Mouse (Mus musculus) olfactory bulb, adult 2 months (tissue): ENCODE results near the gene Slc8a3. TPM values are rescaled to one million over a fixed set of nuclear protein-coding genes. Genes with fewer than 3 reads are reported as not detected.

ENCODE experiments used
- H3K27ac ChIP-seq: fragments of 200-500 bp; 2 replicates; pipeline ENCODE4 v1.5.1; 2012; ENCODE audit warnings: low read depth, low read length; ENCODE audit not compliant: insufficient read depth
- H3K4me1 ChIP-seq: fragments of 200-500 bp; 2 replicates; pipeline ENCODE4 v1.6.1; 2012; ENCODE audit warnings: low read length; ENCODE audit not compliant: control insufficient read depth, insufficient read depth
- H3K4me3 ChIP-seq: fragments of 200-500 bp; 2 replicates; pipeline ENCODE4 v1.5.1; 2012; ENCODE audit warnings: mild to moderate bottlenecking, low read depth, low read length, moderate library complexity; ENCODE audit not compliant: insufficient read depth
- CTCF ChIP-seq: fragments of 200-500 bp; IDR thresholded peaks from 2 replicates; pipeline ENCODE4 v1.5.1; 2012; ENCODE audit warnings: low read depth, mild to moderate bottlenecking, low read length, moderate library complexity; ENCODE audit not compliant: insufficient read depth
- POLR2A ChIP-seq: fragments of 200-500 bp; IDR thresholded peaks from 2 replicates; pipeline ENCODE4 v1.6.1; 2012; ENCODE audit warnings: mild to moderate bottlenecking, low read depth, low read length, moderate library complexity; ENCODE audit not compliant: insufficient read depth
- WGBS: fragments of 180-500 bp; shearing (Covaris S2); methylation state at CpG from one replicate; pipeline ENCODE4 v1.1.7; 2018; 5-methylcytosine and 5-hydroxymethylcytosine counted together
- polyA plus RNA-seq: library from polyadenylated mRNA; stranded (reverse); fragments of >200 nt; gene quantifications from 2 replicates; pipeline ENCODE4 v1.2.4, GENCODE M21; 2012; ENCODE audit warnings: low replicate concordance; ENCODE audit not compliant: missing spikeins, insufficient read depth, insufficient read length

Slc8a3 gene
- polyA plus RNA-seq, 1 experiment, result not detected

DNA sequence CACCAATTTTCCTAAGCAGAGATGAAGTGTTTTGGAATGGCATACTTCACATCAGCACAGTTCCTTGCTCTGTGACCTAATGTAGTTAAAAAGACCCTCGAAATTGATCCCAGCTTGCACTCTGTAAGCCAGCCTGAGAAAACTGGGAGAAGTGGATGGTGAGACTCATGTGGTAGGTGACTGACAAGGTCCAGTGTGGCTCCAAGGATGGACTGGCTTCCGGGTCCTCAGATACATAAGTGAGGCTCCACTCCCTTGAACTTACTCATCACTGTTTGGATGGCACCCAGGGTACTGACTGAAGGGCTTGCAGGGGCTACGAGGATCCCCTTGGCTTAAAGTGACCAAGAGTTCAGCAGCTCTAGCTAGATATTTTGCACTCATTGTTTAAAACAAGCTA lies 169.4 kb downstream of the Slc8a3 start:
- Histone ChIP-seq H3K4me3 (no peak overlapping the region), H3K27ac (no peak overlapping the region), H3K4me1 (peaks cover 13% of the 10 kb centered on the region)
- TF ChIP-seq CTCF (no peak), POLR2A (no peak)
- 91% methylated on average over 3 of the region's 3 CpGs for WGBS

DNA sequence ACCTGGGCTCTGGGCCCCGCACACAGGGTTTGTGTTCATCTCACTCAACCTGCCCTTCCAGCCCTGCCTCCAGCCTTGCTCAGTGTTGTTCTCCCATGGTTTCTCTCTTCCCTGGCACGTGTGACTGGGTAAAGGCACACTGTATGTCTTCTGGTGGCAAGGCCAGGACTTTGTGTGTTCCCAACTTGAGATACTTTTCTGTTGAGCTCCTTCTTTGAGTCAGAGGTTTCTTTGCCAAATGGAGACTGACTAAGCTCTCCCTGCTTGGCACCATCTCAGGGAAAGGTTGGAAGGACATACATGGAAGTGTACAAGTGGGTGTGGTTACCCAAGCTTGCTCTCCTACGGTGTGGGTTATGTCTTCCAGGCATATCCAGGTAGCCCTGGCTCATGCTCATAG lies 169.8 kb downstream of the Slc8a3 start:
- Histone ChIP-seq H3K4me1 (peaks cover 18% of the 10 kb centered on the region), H3K4me3 (no peak overlapping the region), H3K27ac (no peak overlapping the region)
- TF ChIP-seq CTCF (no peak), POLR2A (no peak)
- 74% methylated on average over 3 of the region's 3 CpGs for WGBS

DNA sequence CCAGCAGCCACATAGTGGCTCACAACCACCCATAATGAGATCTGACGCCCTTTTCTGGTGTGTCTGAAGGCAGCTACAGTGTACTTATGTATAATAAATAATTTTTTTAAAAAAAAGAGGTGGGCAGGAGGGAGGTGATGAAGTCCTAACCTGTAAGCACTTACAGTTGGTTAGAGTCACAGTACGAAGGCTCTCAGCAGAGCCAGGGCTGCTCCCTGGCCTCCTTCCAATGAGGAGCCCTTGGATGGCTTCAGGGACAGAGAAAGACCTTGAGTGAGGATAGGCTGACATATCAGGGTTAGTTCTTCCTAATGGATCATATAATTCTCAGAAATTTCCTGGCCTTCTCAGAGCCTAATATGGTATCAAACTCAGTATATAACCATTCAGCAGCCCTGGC lies 171.7 kb downstream of the Slc8a3 start:
- H3K27ac ChIP-seq, result no peak overlapping the region
- WGBS, result 92% methylated on average over 2 of the region's 2 CpGs
- H3K4me1 ChIP-seq, result peaks cover 11% of the 10 kb centered on the region
- TF ChIP-seq POLR2A (no peak), CTCF (no peak)
- H3K4me3 ChIP-seq, result no peak overlapping the region

DNA sequence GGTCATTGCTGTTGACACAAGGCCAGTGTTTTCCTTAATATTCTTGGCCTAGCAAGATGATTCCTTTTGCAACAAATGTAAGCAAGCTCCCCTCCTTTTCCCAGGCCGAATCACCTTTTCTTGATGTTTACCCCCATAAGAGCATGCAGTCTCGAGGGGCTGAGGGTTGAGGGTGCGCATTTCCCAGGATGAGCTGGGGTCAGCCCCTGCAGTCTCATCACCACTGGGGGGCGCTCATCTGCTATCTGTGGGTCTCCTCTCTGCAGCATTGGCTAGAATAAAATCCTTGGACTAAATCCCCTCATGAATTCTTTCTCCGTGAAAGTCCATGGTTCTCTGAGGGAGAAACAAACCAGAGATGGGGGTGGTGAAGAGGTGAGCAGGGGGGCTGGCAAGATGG lies 172.1 kb downstream of the Slc8a3 start:
- peaks cover 8% of the 10 kb centered on the region for H3K4me1 ChIP-seq
- WGBS, result 66% methylated on average over 5 of the region's 5 CpGs
- no peak overlapping the region for H3K27ac ChIP-seq
- TF ChIP-seq POLR2A (no peak), CTCF (no peak)
- no peak overlapping the region for H3K4me3 ChIP-seq

DNA sequence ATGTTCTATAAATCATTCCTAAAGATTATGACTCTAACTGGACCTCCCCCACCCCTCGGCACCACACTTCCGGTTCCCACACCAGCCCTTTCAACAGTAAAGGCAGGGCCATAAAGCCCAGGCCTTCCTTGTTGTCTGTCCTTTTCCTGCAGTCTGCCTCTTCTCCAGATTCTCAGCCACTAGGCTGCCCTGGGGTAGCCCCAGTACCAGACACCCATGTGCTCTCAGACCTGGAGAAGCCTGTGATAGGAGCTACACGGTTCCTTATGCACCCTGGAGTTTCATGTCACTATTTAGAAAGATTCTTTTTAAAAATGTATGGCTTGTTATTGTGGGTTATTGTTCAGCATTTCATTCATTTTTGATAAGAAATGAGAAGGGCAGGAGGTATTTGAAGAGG lies 172.6 kb downstream of the Slc8a3 start:
- no peak overlapping the region for H3K4me3 ChIP-seq
- no peak for TF ChIP-seq POLR2A
- no peak for TF ChIP-seq CTCF
- H3K27ac ChIP-seq, result no peak overlapping the region
- H3K4me1 ChIP-seq, result peaks cover 8% of the 10 kb centered on the region
- 88% methylated on average over 3 of the region's 3 CpGs for WGBS

DNA sequence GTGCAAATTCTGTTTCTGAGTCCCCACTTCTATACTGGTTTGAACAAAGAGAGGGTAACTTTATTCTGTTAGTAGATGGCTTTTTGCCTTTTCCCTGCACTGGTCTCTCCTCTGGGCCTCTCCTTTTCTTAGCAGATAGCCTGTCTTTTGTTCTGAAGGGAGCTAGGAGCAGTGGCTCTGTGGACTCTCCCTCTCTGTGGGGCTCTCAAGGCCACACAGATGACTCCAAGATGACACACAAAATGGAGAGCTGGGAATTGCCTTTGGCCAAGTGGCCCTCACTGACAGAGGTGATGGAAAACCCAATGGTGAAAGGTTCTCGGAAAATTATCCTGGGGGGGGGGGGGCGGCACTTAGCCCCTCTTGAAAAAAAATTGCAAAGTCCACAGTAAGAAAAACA lies 173.0 kb downstream of the Slc8a3 start:
- Histone ChIP-seq H3K4me1 (peaks cover 8% of the 10 kb centered on the region), H3K27ac (no peak overlapping the region), H3K4me3 (no peak overlapping the region)
- TF ChIP-seq POLR2A (no peak), CTCF (no peak)
- 87% methylated on average over 2 of the region's 2 CpGs for WGBS

DNA sequence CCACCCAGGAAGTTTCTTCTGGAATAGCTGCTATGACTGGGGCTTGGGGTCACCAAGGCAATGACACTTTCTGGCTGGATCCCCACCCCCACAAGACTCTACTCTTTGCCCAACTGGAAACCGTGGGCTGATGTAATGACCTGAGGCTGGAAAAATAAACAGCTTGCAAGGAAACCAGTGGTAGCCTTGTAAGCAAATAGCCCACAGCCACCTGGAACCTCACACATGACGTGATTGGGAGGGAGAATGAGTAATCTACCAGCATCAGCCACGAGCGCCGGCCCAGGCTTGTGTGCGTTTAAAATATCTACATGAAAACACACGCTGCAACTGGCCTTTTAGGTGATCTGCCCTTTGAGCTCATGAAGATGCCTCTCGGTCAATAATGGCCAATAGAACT lies 176.1 kb downstream of the Slc8a3 start:
- Histone ChIP-seq H3K4me3 (no peak overlapping the region), H3K4me1 (peaks cover 8% of the 10 kb centered on the region), H3K27ac (no peak overlapping the region)
- WGBS, result 64% methylated on average over 8 of the region's 8 CpGs
- TF ChIP-seq POLR2A (no peak), CTCF (no peak)

DNA sequence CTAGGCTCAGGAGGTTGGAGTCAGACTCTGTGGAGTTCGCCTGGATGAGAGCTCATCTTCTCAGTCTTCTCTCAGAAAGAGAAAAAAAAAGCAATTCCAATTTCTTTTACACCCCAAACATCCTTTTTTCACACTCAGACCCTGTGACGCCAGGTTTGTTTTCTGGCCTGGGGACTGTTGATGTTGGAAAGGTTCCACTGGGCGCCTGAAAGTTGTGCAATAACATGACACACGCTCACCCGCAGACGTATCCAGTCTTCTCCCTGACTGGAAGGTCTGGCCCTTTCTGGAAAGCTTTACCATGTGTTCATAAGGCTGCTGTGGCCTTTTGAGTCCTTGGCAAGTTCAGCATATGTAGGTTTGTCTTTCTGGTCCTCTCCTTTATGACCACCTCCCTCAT lies 177.3 kb downstream of the Slc8a3 start:
- H3K4me3 ChIP-seq, result no peak overlapping the region
- H3K4me1 ChIP-seq, result peaks cover 10% of the 10 kb centered on the region
- 86% methylated on average over 6 of the region's 6 CpGs for WGBS
- TF ChIP-seq POLR2A (no peak), CTCF (no peak)
- no peak overlapping the region for H3K27ac ChIP-seq

DNA sequence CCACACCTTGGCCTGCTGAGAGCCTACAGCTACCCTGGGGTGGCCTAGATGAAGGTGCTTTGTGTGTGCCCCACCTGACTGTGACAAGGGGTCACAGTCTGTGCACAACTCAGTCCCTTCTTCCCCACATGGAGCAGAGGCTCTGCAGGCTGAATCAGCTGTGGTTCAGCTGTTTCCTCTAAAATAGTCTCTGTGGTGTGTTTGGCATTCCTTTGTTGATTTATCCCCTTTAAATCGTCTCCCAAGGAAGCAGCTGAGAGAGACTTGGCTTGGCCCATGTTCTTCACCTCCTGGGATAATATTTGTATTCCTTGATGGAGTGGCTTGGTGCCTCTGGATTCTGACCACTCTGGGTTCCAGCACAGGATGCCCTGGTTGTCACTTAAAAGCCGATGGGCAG lies 180.9 kb downstream of the Slc8a3 start:
- peaks cover 5% of the 10 kb centered on the region; the same call in 1 of the 2 replicates for H3K4me1 ChIP-seq
- no peak for TF ChIP-seq CTCF
- TF ChIP-seq POLR2A, result no peak
- no peak overlapping the region for H3K4me3 ChIP-seq
- WGBS, result 45% methylated on average over 2 of the region's 2 CpGs
- H3K27ac ChIP-seq, result no peak overlapping the region

DNA sequence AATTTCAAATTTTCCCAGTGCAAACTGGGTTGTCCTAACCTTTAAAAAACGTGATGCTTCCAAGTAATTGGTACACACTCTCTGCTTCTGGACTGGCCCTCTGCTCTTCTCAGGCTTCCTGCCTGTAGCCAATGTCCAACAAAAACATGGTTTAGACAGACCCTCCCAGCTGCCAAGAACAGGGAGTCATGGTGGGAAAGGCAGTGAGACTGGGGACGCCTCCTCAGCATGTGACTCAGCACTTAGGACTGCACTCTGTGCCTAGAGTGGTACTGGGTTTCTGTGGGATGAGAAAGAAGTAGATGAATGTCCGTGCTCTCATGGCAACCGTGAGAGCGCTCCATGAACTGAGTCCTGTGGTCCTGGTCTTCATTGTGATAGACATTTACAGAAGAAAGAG lies 182.1 kb downstream of the Slc8a3 start:
- WGBS, result 60% methylated on average over 5 of the region's 5 CpGs
- H3K4me1 ChIP-seq, result peaks cover 7% of the 10 kb centered on the region
- no peak for TF ChIP-seq CTCF
- TF ChIP-seq POLR2A, result no peak

DNA sequence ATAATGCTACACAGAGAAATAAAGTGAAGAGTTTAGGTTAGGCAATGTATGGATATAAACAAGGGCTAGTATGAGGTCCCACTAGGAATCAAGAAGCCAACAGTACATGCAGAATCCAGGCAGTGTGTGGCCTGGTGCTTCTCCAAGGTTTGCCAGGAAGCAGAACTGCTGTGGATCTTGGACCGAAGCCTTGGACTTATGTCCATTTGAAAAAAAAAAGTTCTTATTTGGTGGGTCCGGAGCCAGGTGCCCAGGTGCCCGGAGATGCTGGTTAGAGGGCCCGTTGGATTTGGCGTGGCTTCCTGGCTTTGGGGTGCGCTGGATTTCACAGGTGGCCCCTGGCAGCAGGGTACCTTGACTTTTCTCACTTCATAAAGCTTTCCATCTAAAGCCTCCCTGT lies 185.0 kb downstream of the Slc8a3 start:
- H3K4me1 ChIP-seq, result peaks cover 12% of the 10 kb centered on the region
- 96% methylated on average over 6 of the region's 6 CpGs for WGBS
- H3K4me3 ChIP-seq, result no peak overlapping the region
- no peak overlapping the region for H3K27ac ChIP-seq
- TF ChIP-seq POLR2A, result no peak

More for the DNA sequence above, 182.1 kb downstream of the Slc8a3 start:
- H3K4me3 ChIP-seq, result no peak overlapping the region
- H3K27ac ChIP-seq, result no peak overlapping the region

Other genes starting within 250 kb of the Slc8a3 start
- not detected in 2 replicates for gene Gm4787, start 46.3 kb upstream of the Slc8a3 start, polyA plus RNA-seq
- gene Adam4, start 88.8 kb upstream of the Slc8a3 start, polyA plus RNA-seq, result not detected in 2 replicates
- not detected in 2 replicates for gene Cox16, start 151.9 kb upstream of the Slc8a3 start, polyA plus RNA-seq
- gene Gm20498, start 199.7 kb upstream of the Slc8a3 start, polyA plus RNA-seq, result not detected in 2 replicates
- not detected in 2 replicates for gene Synj2bp, start 199.7 kb upstream of the Slc8a3 start, polyA plus RNA-seq
- not detected in 2 replicates for gene Adam21, start 235.3 kb upstream of the Slc8a3 start, polyA plus RNA-seq